Mouse (Mus musculus) hindbrain, embryonic 16.5 days (tissue): Measurements from ENCODE around the gene Gm9747. TPM values are rescaled to one million over a fixed set of nuclear protein-coding genes. Genes with fewer than 3 reads are reported as not detected.

Source experiments
- ATAC-seq: fragments of 200-750 bp; cut with Nextera tagmentation; 2 replicates; pipeline ENCODE4 v1.8.0; 2017; ENCODE audit warnings: moderate TSS enrichment, moderate library complexity
- H3K27ac ChIP-seq: fragments of 300-500 bp; sonication (generic); 2 replicates; pipeline ENCODE4 v1.5.1; 2014; ENCODE audit warnings: low read depth, mild to moderate bottlenecking, control low read depth, low read length, moderate library complexity
- H3K27me3 ChIP-seq: fragments of 300-500 bp; sonication (generic); replicated peaks from 2 replicates; pipeline ENCODE4 v1.6.1; 2014; ENCODE audit warnings: low read length; ENCODE audit not compliant: control insufficient read depth, insufficient read depth
- H3K36me3 ChIP-seq: fragments of 300-500 bp; sonication (generic); 2 replicates; pipeline ENCODE4 v1.6.1; 2014; ENCODE audit warnings: mild to moderate bottlenecking, low read length, moderate library complexity, mixed read lengths; ENCODE audit not compliant: control insufficient read depth, insufficient read depth
- H3K4me1 ChIP-seq: fragments of 300-500 bp; sonication (generic); 2 replicates; pipeline ENCODE4 v1.6.1; 2014; ENCODE audit warnings: low read depth, low read length; ENCODE audit not compliant: control insufficient read depth, insufficient read depth
- H3K4me2 ChIP-seq: fragments of 300-500 bp; sonication (generic); 2 replicates; pipeline ENCODE4 v1.6.1; 2014; ENCODE audit warnings: mild to moderate bottlenecking, low read length, control low read depth, moderate library complexity
- H3K4me3 ChIP-seq: fragments of 300-500 bp; sonication (generic); 2 replicates; pipeline ENCODE4 v1.5.1; 2014; ENCODE audit warnings: mild to moderate bottlenecking, low read length, control low read depth, moderate library complexity
- H3K9ac ChIP-seq: fragments of 300-500 bp; sonication (generic); 2 replicates; pipeline ENCODE4 v1.6.1; 2014; ENCODE audit warnings: low read depth, mild to moderate bottlenecking, control low read depth, low read length, moderate library complexity
- H3K9me3 ChIP-seq: fragments of 300-500 bp; sonication (generic); 2 replicates; pipeline ENCODE4 v1.6.1; 2014; ENCODE audit warnings: mild to moderate bottlenecking, low read length, moderate library complexity; ENCODE audit not compliant: control insufficient read depth
- WGBS: fragments of 180-500 bp; shearing (Covaris S2); extraction: QIAGEN DNeasy Blood & Tissue Kit; methylation state at CpG from one replicate; pipeline ENCODE4 v1.1.7; 2014; 5-methylcytosine and 5-hydroxymethylcytosine counted together
- polyA plus RNA-seq: library from polyadenylated mRNA; unstranded; fragments of >200 nt; fragmentation: Nextera tagmentation; extraction: Ambion mirVana; gene quantifications from 2 replicates; pipeline ENCODE4 v1.2.1, GENCODE M21; 2015

The Gm9747 gene
- 27.2 and 33.1 TPM in 2 replicates for polyA plus RNA-seq

DNA sequence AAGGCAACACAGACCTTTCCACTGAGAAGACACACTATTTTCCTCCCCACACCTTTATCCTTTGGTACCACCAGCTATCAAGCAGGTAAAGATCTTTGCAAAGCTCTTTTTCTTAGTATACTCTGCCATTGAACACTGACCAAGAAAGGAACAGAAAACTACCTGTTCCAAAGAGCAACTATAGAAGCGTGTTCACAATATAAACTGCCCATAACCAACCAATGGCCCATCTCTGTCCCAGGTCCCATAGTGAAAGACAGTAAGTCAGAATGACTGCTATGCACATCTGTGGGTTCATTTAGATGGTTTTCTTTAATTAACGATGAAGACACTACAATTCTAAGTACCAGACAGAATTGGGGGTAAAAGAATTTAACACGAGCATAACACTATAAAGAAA is at the start of gene Gm9747:
Gene Gm9747 (plus strand): TSS at position 301 of the 400 bp plus-strand sequence.
- no peak within 1 kb of the TSS for H3K4me3 ChIP-seq
- 96% methylated on average over 3 of the region's 3 CpGs for WGBS
- no peak within 1 kb of the TSS for H3K9ac ChIP-seq
- ATAC-seq, result no peak
- no peaks in the 10 kb centered on the region for H3K27me3 ChIP-seq
- H3K4me2 ChIP-seq, result no peak within 1 kb of the TSS
- H3K9me3 ChIP-seq, result no peaks in the 10 kb centered on the region
- H3K4me1 ChIP-seq, result no peaks in the 10 kb centered on the region
- H3K36me3 ChIP-seq, result no peaks in the 10 kb centered on the region; the same call in 1 of the 2 replicates
- no peak within 1 kb of the TSS for H3K27ac ChIP-seq

DNA sequence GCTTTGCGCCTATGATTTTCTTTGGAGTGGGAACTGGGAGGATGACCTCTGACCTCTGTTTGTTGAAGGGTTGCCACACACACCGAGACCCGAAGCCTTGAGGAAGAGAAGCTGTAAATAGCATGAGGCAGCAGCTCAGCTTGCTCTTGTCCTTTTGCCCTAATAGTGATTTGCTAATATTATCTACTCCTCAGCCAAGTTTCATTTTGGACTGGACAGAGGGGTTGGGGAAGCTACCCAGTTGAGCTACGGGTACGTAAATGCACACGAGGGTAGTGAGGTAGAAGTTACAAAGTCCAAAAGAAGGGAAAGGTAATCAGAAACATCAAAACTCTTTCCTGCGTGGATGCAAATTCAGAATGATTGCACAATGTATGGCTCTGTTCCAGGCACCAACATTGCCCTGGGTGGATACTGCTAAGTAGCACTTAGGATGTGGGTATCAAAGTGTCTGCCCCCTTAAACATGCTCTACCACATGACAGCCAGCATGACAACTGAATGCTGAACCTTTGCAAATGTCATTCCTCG is 48.9 kb upstream of the Gm9747 start:
- no peaks in the 10 kb centered on the region for H3K9me3 ChIP-seq
- 76% methylated on average over 8 of the region's 8 CpGs for WGBS
- H3K27ac ChIP-seq, result no peak overlapping the region
- no peaks in the 10 kb centered on the region for H3K27me3 ChIP-seq
- no peaks in the 10 kb centered on the region for H3K4me1 ChIP-seq
- ATAC-seq, result no peak
- H3K36me3 ChIP-seq, result no peaks in the 10 kb centered on the region
- H3K9ac ChIP-seq, result no peak overlapping the region
- H3K4me2 ChIP-seq, result no peak overlapping the region
- H3K4me3 ChIP-seq, result no peak overlapping the region

DNA sequence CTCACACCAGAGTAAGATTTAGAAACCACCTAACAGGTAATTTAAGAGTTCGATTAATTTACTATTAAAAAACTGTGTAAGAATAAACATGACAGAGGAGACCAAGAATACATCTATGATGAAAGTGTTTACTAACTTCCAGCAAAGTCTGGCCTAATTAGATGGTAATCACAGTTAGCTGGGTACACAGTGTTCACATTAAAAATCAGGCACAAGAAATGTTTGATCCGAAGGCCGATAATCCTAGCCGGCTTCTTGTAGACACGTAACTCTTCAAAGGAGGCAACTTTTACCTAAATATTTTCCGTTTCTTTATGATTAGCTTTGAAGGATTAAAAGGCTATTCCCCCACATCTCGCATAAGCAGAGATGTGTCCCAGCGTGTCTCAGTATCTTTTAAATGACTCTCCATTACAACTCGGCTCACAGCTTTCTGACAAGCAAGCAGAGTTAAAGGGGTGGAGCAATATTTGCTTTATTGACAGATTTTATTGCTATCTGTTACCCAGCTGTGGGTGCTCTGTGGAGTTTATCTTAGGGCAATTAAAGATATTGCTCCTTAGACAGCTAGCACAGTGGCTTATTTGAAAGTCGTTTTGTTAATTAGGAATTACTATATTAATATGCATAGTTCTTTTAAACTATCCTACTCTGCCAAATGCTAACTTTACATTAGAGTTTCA is 44.2 kb upstream of the Gm9747 start:
- Histone ChIP-seq H3K9ac (no peak overlapping the region), H3K4me1 (no peaks in the 10 kb centered on the region), H3K9me3 (no peaks in the 10 kb centered on the region), H3K4me3 (no peak overlapping the region), H3K36me3 (no peaks in the 10 kb centered on the region), H3K27ac (no peak overlapping the region), H3K4me2 (no peak overlapping the region), H3K27me3 (no peaks in the 10 kb centered on the region)
- no peak for ATAC-seq
- 83% methylated on average over 10 of the region's 10 CpGs for WGBS

DNA sequence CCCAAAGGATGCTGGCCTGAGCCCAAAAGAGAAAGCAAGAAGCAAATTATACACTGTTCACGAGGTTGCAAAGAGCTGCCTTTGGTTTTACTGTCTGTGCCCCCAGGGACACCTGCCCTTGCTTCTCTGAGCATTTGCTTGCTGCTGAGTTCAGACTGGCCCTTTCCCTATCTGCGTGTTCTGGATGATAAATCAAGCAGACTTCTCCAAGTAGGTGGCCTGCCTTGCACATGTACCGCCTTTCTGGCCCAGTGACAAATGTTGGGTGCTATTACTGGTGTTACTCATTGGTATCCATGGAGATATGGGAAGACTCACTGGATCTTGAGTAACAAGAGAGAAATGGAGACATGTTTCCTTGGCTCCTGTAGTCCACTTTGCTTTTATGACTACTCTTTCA is 43.4 kb upstream of the Gm9747 start:
- Histone ChIP-seq H3K27ac (no peak overlapping the region), H3K9me3 (no peaks in the 10 kb centered on the region), H3K4me3 (no peak overlapping the region), H3K27me3 (no peaks in the 10 kb centered on the region), H3K36me3 (no peaks in the 10 kb centered on the region), H3K4me2 (no peak overlapping the region), H3K4me1 (no peaks in the 10 kb centered on the region), H3K9ac (no peak overlapping the region)
- peak; percentile 34; the same call in 1 of the 2 replicates for ATAC-seq
- 42% methylated on average over 3 of the region's 3 CpGs for WGBS

DNA sequence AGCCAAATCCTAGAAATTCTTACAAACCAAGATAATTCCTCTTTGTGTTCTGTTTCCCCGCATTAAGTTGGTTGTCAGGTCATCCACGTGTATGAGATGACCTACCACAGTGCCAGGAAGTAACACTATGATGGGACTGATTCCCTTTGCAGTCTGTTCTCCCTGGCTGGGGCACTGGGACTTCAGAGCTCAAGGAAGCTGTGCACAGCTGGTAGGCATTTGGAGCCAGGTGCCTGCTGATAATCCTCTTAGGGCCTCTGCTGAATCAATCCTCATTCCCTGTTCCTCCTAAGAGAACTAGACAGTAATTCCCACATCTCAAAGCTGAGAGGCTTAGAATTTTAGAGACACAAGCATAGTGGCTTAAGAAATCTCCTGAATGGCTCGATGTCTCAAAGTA is 41.3 kb upstream of the Gm9747 start:
- Histone ChIP-seq H3K27ac (no peak overlapping the region), H3K4me3 (no peak overlapping the region), H3K4me1 (no peaks in the 10 kb centered on the region), H3K27me3 (no peaks in the 10 kb centered on the region), H3K9me3 (no peaks in the 10 kb centered on the region), H3K36me3 (no peaks in the 10 kb centered on the region), H3K4me2 (no peak overlapping the region), H3K9ac (no peak overlapping the region)
- 43% methylated on average over 3 of the region's 3 CpGs for WGBS
- ATAC-seq, result peak; percentile 56; the same call in 1 of the 2 replicates

DNA sequence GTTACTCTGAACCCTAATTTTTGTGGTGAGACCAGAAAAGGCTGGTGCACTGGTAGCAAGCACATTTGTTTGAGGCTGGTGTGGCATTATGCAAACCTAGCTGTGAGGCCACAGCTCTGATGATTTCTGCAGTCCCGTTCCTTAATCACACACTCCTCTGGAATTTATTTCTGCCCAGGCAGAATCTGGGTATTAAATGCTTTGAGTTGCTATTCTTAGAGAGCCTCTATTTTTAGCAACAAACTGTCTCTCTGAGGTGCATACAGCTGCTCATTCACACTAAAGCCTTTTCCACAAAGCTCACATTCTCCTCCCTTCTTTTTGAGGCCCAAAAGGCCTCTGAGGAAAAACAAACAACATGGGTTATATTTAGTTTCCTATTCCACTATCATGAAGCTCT is 33.0 kb upstream of the Gm9747 start:
- no peaks in the 10 kb centered on the region for H3K4me1 ChIP-seq
- no peak overlapping the region for H3K9ac ChIP-seq
- H3K27ac ChIP-seq, result no peak overlapping the region
- H3K9me3 ChIP-seq, result no peaks in the 10 kb centered on the region
- no peaks in the 10 kb centered on the region for H3K36me3 ChIP-seq
- no peak for ATAC-seq
- no peak overlapping the region for H3K4me3 ChIP-seq
- H3K4me2 ChIP-seq, result no peak overlapping the region
- H3K27me3 ChIP-seq, result no peaks in the 10 kb centered on the region
- 23% methylated on average over 1 of the region's 1 CpGs for WGBS

DNA sequence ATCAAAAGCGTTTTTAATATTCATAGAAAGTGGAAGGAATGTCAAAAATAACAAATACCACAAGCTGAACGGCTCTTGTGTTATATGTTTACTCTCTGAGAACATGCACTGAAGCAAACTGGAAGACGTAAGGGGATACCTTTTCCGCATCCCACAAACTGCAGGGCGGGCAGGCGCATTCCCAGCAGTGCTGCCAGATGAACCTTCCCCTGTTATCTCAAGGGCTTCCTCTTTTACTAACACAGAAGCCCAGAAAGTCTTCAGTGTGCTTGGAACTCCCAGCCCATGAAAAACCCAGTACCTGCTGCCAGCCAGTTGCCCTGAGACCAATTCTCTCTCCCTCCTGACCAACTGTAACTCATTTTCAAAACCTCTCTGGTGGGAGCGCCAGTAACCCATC is 32.3 kb upstream of the Gm9747 start:
- no peak for ATAC-seq
- Histone ChIP-seq H3K4me1 (no peaks in the 10 kb centered on the region), H3K27me3 (no peaks in the 10 kb centered on the region), H3K9me3 (no peaks in the 10 kb centered on the region), H3K36me3 (no peaks in the 10 kb centered on the region), H3K4me3 (no peak overlapping the region), H3K27ac (no peak overlapping the region), H3K4me2 (no peak overlapping the region), H3K9ac (no peak overlapping the region)
- 83% methylated on average over 7 of the region's 7 CpGs for WGBS

DNA sequence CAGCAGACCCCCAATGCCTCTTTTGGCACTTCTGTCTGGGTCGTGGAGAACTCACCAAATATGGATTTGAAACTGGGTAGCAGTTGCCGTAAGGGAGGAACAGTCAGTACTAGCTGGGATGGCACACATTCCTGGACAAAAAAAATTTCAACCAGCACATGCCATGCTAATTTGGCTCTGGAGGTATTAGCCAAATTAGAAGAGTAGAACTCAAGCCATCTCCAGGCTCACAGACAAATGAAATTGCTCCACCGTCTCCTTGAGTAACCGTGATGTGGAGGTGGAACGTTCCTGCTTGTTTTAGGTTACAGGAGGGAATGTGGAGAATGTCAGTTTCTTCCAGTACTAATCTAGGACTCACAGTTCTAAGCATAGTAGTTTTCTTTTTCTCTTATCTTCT is 25.4 kb upstream of the Gm9747 start:
- Histone ChIP-seq H3K27ac (no peak overlapping the region), H3K36me3 (no peaks in the 10 kb centered on the region), H3K4me1 (no peaks in the 10 kb centered on the region), H3K9me3 (no peaks in the 10 kb centered on the region), H3K4me2 (no peak overlapping the region), H3K4me3 (no peak overlapping the region), H3K9ac (no peak overlapping the region), H3K27me3 (no peaks in the 10 kb centered on the region)
- ATAC-seq, result no peak
- 94% methylated on average over 5 of the region's 5 CpGs for WGBS

DNA sequence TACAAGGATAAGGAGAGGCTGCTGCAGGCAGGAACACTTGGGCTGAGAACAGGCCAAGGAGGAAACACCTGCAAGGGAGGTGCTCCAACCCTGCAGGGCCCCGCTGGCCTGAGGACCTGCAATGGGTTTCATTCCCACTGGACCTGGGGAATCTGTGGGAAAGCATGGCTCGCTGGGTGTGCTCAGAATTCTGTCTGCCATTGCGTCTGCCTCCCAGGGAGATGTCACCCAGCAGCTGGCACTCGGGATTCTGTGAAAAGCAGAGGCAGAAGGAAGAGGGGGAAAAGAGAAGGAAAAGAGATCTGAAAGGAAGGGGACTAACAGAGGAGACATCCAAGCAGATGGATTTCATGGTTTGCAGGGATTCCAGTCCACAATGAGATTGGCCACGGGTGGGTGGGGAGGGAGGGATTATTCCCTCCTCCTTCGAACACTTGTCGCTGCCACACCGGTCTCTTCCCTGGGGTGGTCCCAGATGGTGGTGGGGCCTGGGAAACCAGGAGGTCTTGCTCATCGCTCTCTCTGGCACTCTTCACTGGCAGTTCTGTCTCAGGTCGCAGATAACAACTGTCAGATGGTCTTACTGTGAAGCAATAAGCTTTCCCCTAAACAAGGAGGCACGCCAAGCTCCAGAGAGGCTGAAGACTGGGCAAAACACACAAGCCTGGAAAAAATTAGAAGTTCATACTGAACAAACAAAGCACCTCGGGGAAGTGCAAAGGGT is 12.1 kb upstream of the Gm9747 start:
- H3K27me3 ChIP-seq, result no peaks in the 10 kb centered on the region
- no peaks in the 10 kb centered on the region for H3K4me1 ChIP-seq
- 36% methylated on average over 12 of the region's 12 CpGs for WGBS
- no peaks in the 10 kb centered on the region for H3K36me3 ChIP-seq
- H3K9me3 ChIP-seq, result no peaks in the 10 kb centered on the region
- no peak overlapping the region for H3K4me3 ChIP-seq
- no peak overlapping the region for H3K9ac ChIP-seq
- no peak overlapping the region for H3K4me2 ChIP-seq
- no peak overlapping the region for H3K27ac ChIP-seq
- ATAC-seq, result peak; percentile 77
